Mouse (Mus musculus): ENCODE measurements at regions not wholly inside any gene's neighbourhood (a gene's known extent, or its start where the extent isn't known, plus 50 kb on each side); places are given as distances from the start of the nearest gene placed in this dataset.

- DNase-seq (ENCODE audit: extremely low read depth) = no peak
- Histone ChIP-seq H3K79me2 (replicated peaks; ENCODE audit: control insufficient read depth, extremely low read depth, insufficient read depth, poor library complexity, severe bottlenecking) (no peaks in the 10 kb centered on the region), H3K27me3 (replicated peaks) (no peaks in the 10 kb centered on the region), H3K36me3 (replicated peaks in 1 of 2; ENCODE audit: control insufficient read depth in 1 of 2, insufficient read depth in 1 of 2, low read length in 1 of 2) (no peaks in the 10 kb centered on the region), H3K27ac (ENCODE audit: insufficient read depth, low read depth) (no peak overlapping the region), H3K4me1 (ENCODE audit: control insufficient read depth in 1 of 2, insufficient read depth in 2 of 2) (no peaks in the 10 kb centered on the region), H3K9me3 (replicated peaks; ENCODE audit: low read length) (peaks cover 79% of the 10 kb centered on the region), H3K4me2 (ENCODE audit: insufficient read depth, low read depth, poor library complexity, severe bottlenecking) (no peak overlapping the region), H3K4me3 (replicated peaks in 1 of 3; ENCODE audit: low read depth in 2 of 3, low read length in 2 of 3, poor library complexity in 1 of 3) (no peak overlapping the region), H3K9ac (ENCODE audit: insufficient read depth, low read depth) (no peak overlapping the region)
- dilution Hi-C loops (cut with MboI; ENCODE audit: extremely low pct_ligation_motif_present, extremely low pct_unique_long_range_greater_than_20kb, low sequenced_read_pairs) = no loop called here
- TF ChIP-seq MEF2A (IDR thresholded peaks at IDR 0.05; ENCODE audit: borderline replicate concordance, low read depth, low read length) (no peak), MAZ (IDR thresholded peaks at IDR 0.05; ENCODE audit: low read depth, low read length) (no peak), HCFC1 (IDR thresholded peaks at IDR 0.05; ENCODE audit: low read depth, low read length) (no peak), ETS1 (conservative IDR thresholded peaks at IDR 0.05; ENCODE audit: low read depth, low read length) (no peak), ZMIZ1 (IDR thresholded peaks at IDR 0.05; ENCODE audit: low read depth, low read length) (no peak), MAX (IDR thresholded peaks at IDR 0.05; ENCODE audit: low read length) (no peak), UBTF (IDR thresholded peaks at IDR 0.05; ENCODE audit: low read depth, low read length) (no peak), IRF4 (IDR thresholded peaks at IDR 0.05; ENCODE audit: low read depth, low read length) (no peak)
- in situ Hi-C loops (cut with MboI; ENCODE audit: low pct_ligation_motif_present, low pct_unique_long_range_greater_than_20kb, low sequenced_read_pairs) = no loop called here
These were observed 127.3 kb upstream of the Gjb5 start for GRCm38 (mm10) chr4:127485238-127485637.

- no peak overlapping the region for H3K4me2 ChIP-seq (ENCODE audit: insufficient read depth, low read depth, poor library complexity, severe bottlenecking)
- H3K27ac ChIP-seq (ENCODE audit: insufficient read depth, low read depth) = no peak overlapping the region
- in situ Hi-C loops (cut with MboI; ENCODE audit: low pct_ligation_motif_present, low pct_unique_long_range_greater_than_20kb, low sequenced_read_pairs) = no loop called here
- H3K9me3 ChIP-seq (replicated peaks; ENCODE audit: low read length) = peaks cover 82% of the 10 kb centered on the region
- TF ChIP-seq MAZ (IDR thresholded peaks at IDR 0.05; ENCODE audit: low read depth, low read length) (no peak), BHLHE40 (IDR thresholded peaks at IDR 0.05; ENCODE audit: low read depth, low read length) (no peak), NELFE (IDR thresholded peaks at IDR 0.05; ENCODE audit: low read depth, low read length) (no peak), MEF2A (IDR thresholded peaks at IDR 0.05; ENCODE audit: borderline replicate concordance, low read depth, low read length) (no peak)
- DNase-seq (ENCODE audit: extremely low read depth) = no peak
- no peaks in the 10 kb centered on the region for H3K79me2 ChIP-seq (replicated peaks; ENCODE audit: control insufficient read depth, extremely low read depth, insufficient read depth, poor library complexity, severe bottlenecking)
- no peaks in the 10 kb centered on the region for H3K27me3 ChIP-seq (replicated peaks)
- no peak overlapping the region for H3K9ac ChIP-seq (ENCODE audit: insufficient read depth, low read depth)
- no peak overlapping the region for H3K4me3 ChIP-seq (replicated peaks in 1 of 3; ENCODE audit: low read depth in 2 of 3, low read length in 2 of 3, poor library complexity in 1 of 3)
- no peaks in the 10 kb centered on the region for H3K4me1 ChIP-seq (ENCODE audit: control insufficient read depth in 1 of 2, insufficient read depth in 2 of 2)
- H3K36me3 ChIP-seq (replicated peaks in 1 of 2; ENCODE audit: control insufficient read depth in 1 of 2, insufficient read depth in 1 of 2, low read length in 1 of 2) = no peaks in the 10 kb centered on the region
- dilution Hi-C loops (cut with MboI; ENCODE audit: extremely low pct_ligation_motif_present, extremely low pct_unique_long_range_greater_than_20kb, low sequenced_read_pairs) = no loop called here
These were observed 124.5 kb upstream of the Gjb5 start for GRCm38 (mm10) chr4:127482461-127482860.

GRCm38 (mm10) chr4:127480339-127480738, 122.4 kb upstream of the Gjb5 start:
- H3K4me3 ChIP-seq (replicated peaks in 1 of 3; ENCODE audit: low read depth in 2 of 3, low read length in 2 of 3, poor library complexity in 1 of 3) = no peak overlapping the region
- H3K79me2 ChIP-seq (replicated peaks; ENCODE audit: control insufficient read depth, extremely low read depth, insufficient read depth, poor library complexity, severe bottlenecking) = no peaks in the 10 kb centered on the region
- no peaks in the 10 kb centered on the region for H3K36me3 ChIP-seq (replicated peaks in 1 of 2; ENCODE audit: control insufficient read depth in 1 of 2, insufficient read depth in 1 of 2, low read length in 1 of 2)
- dilution Hi-C loops (cut with MboI; ENCODE audit: extremely low pct_ligation_motif_present, extremely low pct_unique_long_range_greater_than_20kb, low sequenced_read_pairs) = no loop called here
- no peaks in the 10 kb centered on the region for H3K4me1 ChIP-seq (ENCODE audit: control insufficient read depth in 1 of 2, insufficient read depth in 2 of 2)
- DNase-seq (ENCODE audit: extremely low read depth) = no peak
- in situ Hi-C loops (cut with MboI; ENCODE audit: low pct_ligation_motif_present, low pct_unique_long_range_greater_than_20kb, low sequenced_read_pairs) = no loop called here
- peaks cover 74% of the 10 kb centered on the region for H3K9me3 ChIP-seq (replicated peaks; ENCODE audit: low read length)
- no peak overlapping the region for H3K27ac ChIP-seq (ENCODE audit: insufficient read depth, low read depth)
- H3K4me2 ChIP-seq (ENCODE audit: insufficient read depth, low read depth, poor library complexity, severe bottlenecking) = no peak overlapping the region
- TF ChIP-seq PAX5 (IDR thresholded peaks at IDR 0.05; ENCODE audit: low read length) = no peak
- TF ChIP-seq ZKSCAN1 (IDR thresholded peaks at IDR 0.05; ENCODE audit: borderline replicate concordance, low read depth, low read length) = no peak
- no peak for TF ChIP-seq UBTF (IDR thresholded peaks at IDR 0.05; ENCODE audit: low read depth, low read length)
- no peak for TF ChIP-seq SIN3A (IDR thresholded peaks at IDR 0.05; ENCODE audit: low read length)
- TF ChIP-seq ZNF384 (IDR thresholded peaks at IDR 0.05; ENCODE audit: low read depth, low read length) = no peak
- TF ChIP-seq IRF4 (IDR thresholded peaks at IDR 0.05; ENCODE audit: low read depth, low read length) = no peak
- no peaks in the 10 kb centered on the region for H3K27me3 ChIP-seq (replicated peaks)
- H3K9ac ChIP-seq (ENCODE audit: insufficient read depth, low read depth) = no peak overlapping the region

Data from CH12.LX (cell line).